Mouse (Mus musculus) forebrain, embryonic 10.5 days (tissue): ENCODE results near the gene Smg8. TPM values are rescaled to one million over a fixed set of nuclear protein-coding genes. Genes with fewer than 3 reads are reported as not detected.

Experiments used
- microRNA counts: library from miRNA; unstranded; fragments of <30 nt; microRNA quantifications from one replicate; lab custom pipeline; 2017
- microRNA-seq: library from miRNA; unstranded; fragments of <30 nt; microRNA quantifications from one replicate; pipeline ENCODE4, GENCODE M21; 2017
- polyA plus RNA-seq: library from polyadenylated mRNA; unstranded; fragments of >200 nt; fragmentation: Nextera tagmentation; extraction: Ambion mirVana; gene quantifications from 2 replicates; pipeline ENCODE4 v1.2.1, GENCODE M21; 2016

Gene Smg8
- polyA plus RNA-seq, 1 experiment from 2014 or later = 24.6 TPM

MicroRNA genes within 50 kb of the gene (microRNA counts, 519-probe panel; counts per million panel counts)
- 7,037 counts per million, percentile 97 among the panel's probes with 10 or more counts for microRNA mmu-miR-301a (lab: Ali Mortazavi, UCI)

Small RNA genes lying within 50 kb of the gene (microRNA-seq; reads per million reads assigned to microRNA genes)
- gene Mir301 = 2,857 reads per million, percentile 85 among the genes with 10 or more reads in this experiment

Other genes starting within 250 kb of the Smg8 start
- gene Ypel2, start 93.1 kb downstream of the Smg8 start, polyA plus RNA-seq = 2.9 and 3.2 TPM in 2 replicates
- 42.5 and 45.3 TPM in 2 replicates for gene Gdpd1, start 12.7 kb downstream of the Smg8 start, polyA plus RNA-seq
- 17.6 and 17.7 TPM in 2 replicates for gene Prr11, start 21.9 kb upstream of the Smg8 start, polyA plus RNA-seq
- 112 and 119 TPM in 2 replicates for gene Ska2, start 22.5 kb upstream of the Smg8 start, polyA plus RNA-seq
- 75.0 and 76.2 TPM in 2 replicates for gene Trim37, start 40.3 kb upstream of the Smg8 start, polyA plus RNA-seq